Mouse (Mus musculus): Measurements from ENCODE around the gene Msl2.

Msl2 gene

DNA sequence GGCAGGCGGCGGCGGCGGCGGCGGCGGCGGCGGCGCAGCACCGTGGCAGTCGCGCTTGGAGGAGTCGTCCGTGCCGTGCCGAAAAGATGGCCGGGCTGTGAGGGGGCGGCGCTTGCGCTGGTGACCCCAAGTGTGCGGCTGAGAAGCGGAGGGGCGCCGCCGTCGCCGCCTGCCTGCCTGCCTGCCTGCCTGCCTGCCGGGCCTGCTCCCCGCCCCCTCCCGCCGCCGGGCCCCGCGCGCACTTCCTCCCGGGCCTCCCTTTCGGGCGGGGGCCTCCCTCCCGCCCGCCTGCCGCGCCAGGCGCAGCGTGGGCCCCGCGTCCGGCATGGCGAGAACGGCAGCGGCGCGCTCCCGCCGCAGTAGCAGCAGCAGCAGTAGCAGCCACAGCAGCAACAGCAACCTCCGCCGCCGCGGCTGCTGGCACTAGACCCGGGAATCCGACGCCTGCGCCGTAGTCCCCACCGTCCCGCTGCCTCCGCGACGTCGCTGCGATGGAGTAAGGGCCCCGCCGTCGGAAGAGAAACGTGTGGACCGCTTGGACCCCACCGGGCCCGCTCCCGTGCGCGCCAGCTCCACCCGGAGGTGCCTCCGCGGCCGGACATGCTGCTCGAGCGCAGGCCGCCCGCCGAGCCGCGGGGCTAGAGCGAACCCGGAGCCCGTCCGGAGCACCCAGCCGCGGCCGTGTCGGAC lies 576 bp downstream of the Msl2 start:
- DNase-seq (ENCODE audit: low read depth) = peak; percentile 92

DNA sequence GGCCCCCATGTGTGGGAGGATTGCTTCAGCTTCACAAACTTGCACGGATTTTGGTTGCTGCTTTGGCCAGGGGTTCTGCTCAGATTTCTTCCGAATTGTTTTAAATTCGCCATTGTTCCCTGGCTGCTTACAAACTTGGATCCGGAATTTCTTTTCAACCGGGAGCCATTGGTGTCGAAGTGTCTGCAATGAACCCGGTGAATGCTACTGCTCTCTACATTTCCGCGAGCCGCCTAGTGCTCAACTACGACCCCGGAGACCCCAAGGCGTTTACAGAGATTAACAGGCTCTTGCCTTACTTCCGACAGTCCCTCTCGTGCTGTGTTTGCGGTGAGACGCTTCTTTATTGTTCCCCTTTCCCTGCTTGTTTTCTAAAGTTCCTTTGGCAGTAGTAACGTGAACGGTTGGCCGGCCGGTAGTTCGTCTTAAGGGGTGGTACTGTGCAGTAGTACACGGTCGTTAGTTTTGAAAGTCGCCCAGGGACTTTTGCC lies 1.2 kb downstream of the Msl2 start:
- peak; percentile 61 for DNase-seq (ENCODE audit: low read depth)

DNA sequence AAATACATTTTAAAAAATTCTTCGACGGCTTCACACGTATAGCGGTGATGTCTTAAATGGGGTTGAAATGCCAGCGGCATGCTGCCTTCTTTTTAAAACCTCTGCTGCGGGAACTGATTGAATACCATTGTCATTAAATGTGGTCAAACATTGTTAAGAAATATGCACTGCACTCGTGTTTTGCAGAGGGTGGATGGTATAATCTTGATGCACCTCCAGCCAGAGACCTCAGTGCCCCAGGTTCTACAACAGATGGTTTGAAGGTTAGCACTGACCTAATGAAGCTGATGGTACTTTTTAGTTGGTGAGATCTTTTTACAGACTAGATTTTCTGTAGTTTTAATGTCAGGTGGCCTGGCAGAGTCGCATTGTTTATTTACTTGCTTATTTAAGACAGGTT lies 1.8 kb downstream of the Msl2 start:
- peak; percentile 29 for DNase-seq (ENCODE audit: low read depth)

DNA sequence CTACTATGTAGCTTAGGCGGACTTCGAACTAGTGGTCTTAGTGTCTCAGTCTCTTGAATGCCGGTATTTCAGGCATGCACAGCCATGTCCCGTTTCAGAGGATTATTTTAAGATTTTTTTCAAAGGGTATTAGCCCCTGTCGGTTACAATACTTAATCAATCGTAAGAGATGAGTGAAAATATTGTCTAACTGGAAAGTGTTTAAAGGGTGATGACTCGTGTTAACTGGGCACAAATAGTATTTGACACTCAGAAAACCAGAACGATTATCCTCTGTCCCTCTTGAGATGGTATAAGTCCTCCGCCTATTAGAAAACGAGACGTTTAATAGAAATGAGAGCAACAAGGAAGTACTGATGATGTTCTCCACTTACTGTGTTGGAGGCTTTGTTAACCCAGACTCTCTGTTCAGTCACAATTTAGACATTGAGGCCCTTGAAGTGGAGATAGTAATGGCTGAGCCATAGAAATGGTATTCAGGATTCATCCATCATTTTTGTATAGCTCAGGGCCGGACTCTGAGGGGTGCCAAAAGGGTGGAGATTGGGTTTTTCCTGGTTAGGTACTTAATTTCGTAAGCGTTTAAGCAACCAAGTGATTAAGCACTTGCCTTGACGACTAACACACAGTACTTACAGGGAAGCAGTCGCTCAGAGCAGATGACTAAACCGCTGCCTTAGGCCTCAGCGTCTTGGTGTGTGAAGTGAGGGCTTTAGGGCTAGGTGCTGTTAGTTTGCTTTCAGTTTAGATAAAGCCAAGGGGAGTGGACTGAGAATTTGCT lies 2.4 kb downstream of the Msl2 start:
- peak; percentile 55 for DNase-seq (ENCODE audit: low read depth)

DNA sequence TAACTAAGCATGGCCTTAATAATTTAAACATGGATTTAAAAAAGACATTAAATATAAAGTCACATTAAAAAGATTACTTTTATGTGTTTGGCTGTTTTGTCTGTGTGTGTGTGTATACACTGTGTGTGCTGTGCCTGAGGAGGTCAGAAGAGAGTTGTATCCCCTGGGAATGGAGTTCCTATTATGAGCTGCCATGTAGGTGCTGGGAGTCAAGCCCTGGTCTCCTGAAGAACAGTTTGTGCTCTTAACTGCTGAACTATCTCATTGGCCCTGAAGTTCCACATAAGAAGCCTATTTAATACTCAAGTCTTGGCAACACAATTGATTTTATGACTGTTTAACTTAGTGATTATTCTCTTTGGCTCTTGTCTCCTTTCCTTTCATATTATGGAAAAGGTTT lies 3.6 kb downstream of the Msl2 start:
- no peak for DNase-seq (ENCODE audit: low read depth)

DNA sequence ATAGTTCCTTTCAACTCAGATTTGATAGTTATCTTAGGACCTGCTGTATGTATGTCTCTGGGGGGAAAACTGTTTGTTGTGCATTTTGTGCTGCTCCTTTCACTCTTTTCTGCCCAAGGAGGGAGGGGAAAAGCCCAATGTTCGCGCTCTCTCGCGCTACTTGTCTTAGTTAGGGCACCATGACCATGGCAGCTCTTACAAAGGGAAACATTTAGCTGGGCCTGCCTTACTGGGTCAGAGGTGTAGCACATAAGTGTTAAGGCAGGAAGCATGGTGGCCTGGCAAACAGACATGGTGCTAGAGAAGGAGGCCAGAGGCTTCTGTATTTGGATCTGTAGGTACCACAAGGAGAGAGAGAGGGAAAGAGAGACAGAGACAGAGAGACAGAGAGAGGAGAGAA lies 4.7 kb downstream of the Msl2 start:
- DNase-seq (ENCODE audit: low read depth) = peak; percentile 49

DNA sequence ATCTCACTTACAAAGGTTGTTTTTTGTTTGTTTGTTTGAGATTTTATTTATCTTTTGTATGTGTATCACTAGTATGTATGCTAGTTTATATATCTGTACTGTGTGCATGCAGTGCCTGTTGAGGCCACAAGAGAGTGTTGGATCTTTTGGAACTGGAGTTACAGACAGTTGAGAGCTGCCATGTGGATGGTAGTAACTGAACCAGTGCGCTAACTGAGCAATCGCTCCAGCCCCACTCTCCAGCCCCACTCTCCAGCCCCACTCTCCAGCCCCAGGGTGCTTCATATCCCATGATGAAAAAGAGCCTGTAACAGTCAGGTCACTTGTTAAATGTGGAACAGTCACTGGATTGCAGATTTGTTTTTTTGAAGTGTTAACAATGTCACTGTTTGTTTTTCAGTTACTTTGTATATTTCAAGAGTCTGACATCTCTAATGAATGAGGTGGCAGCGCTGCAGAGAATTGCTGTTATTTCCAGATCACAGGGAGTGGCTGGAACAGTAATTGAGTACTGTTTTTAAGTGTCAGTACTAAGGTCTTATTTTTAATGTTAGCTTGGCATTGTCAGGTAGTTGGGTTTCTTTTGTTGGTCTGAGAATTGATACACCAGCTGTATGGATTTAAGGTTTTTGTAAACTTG lies 6.3 kb downstream of the Msl2 start:
- peak; percentile 42 for DNase-seq (ENCODE audit: low read depth)

DNA sequence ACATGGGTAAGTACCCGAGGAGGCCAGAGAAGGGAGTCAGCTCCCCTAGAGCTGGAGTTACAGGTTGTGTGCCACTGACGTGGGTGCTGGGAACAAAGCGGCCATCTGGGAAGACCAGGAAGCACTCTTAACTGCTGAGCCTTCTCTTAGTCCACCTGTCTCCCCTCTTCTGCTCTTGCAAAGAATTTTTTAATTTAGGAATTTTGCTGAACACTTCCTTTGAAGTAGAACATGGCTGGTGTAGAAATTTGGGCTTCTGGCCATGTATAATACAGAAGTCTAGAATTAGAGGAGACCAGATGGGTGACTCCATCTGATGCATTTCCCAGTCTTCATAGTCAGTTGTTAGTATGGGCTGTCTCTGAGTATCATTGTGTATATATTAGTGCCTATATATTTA lies 9.8 kb downstream of the Msl2 start:
- peak; percentile 23 for DNase-seq (ENCODE audit: low read depth)

DNA sequence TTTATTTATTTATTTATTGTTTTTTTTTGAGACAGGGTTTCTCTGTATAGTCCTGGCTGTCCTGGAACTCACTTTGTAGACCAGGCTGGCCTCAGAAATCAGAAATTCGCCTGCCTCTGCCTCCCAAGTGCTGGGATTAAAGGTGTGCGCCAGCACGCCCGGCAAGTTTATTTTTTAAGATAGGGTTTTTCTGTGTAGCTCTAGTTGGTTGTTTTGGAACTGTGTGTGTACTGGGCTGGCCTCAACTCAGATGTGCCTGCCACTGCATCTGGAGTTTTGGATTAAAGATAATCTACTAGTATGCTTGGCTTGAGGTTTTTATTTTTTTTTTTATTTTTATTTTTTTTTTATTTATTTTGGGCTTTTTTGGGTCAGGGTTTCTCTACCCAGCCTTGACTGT lies 21.5 kb downstream of the Msl2 start:
- no peak for DNase-seq (ENCODE audit: low read depth)

DNA sequence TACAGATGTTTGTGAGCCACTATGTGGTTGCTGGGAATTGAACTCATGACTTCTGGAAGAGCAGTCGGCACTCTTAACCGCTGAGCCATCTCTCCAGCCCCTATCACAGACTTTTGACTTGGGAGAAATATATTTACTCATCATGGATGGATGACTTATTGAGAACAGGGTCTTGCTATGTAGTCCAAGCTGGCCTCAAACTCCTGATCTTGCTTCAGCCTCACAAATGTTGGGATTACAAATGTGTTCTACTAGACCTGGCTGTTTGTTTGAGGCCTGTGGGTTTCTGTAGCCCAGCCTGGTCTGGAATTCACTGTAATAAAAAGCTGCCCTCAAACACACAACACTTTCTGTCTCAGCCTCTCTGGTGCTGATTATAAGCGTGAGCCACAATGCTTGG lies 22.6 kb downstream of the Msl2 start:
- no peak for DNase-seq (ENCODE audit: low read depth)

DNA sequence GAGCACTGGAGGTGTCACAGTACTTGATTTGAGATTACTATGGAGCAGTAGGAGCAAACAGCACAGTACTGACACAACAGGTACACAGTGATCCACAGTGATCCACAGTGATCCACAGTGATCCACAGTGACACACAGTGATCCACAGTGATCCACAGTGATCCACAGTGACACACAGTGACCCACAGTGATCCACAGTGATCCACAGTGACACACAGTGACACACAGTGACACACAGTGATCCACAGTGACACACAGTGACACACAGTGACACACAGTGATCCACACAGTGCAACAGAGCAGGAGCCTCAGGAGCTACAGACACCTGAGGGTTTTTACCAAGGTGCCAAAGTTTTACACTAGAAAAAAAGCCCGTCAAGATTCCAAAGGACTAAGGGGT lies 23.6 kb downstream of the Msl2 start:
- peak; percentile 41 for DNase-seq (ENCODE audit: low read depth)

DNA sequence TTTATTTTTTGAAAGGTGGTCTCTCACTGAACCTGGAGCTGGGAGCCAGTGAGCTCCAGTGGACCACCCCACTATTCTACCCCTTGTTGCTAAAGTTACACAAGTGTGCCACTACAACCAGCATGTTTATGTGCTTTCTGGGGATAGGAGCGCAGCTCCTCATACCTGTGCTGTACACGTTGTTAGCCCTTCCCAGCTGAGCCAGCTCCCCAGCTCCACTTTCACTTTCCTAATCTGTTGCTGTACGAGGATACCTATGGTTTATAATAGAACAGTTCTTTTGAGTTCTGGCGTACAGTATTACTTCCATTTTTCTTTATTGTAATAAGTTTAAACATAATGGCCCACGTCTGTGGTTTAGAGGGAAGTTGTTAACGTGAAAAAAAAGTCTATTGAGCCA lies 25.5 kb downstream of the Msl2 start:
- peak; percentile 41 for DNase-seq (ENCODE audit: low read depth)

DNA sequence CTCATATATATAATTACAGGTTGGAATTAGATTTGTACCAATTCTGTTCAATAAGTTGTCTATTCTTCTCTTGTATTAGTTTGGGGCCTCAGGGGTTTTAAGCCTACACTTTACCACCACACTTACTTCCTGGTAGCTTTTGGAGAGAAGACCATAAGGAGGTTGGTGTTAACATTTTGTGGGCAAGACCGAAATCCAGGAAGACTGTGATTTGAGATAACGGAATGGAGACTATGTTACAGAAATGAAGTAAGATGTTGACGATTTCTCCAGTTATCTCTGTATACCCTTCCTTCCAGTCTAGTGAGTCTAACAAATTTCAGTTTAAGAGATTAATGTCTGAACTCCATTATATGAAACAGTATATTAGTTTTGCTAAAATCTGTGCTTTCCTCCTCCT lies 26.3 kb downstream of the Msl2 start:
- no peak for DNase-seq (ENCODE audit: low read depth)

DNA sequence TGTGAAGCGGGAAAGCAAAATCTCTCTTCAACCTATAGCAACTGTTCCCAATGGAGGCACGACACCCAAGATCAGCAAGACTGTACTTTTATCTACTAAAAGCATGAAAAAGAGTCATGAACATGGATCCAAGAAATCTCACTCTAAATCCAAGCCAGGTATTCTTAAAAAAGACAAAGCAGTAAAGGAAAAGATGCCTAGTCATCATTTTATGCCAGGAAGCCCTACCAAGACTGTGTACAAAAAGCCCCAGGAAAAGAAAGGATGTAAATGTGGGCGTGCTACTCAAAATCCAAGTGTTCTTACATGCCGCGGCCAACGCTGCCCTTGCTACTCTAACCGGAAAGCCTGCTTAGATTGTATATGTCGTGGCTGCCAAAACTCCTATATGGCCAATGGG lies 27.6 kb downstream of the Msl2 start:
- no peak for DNase-seq (ENCODE audit: low read depth)

DNA sequence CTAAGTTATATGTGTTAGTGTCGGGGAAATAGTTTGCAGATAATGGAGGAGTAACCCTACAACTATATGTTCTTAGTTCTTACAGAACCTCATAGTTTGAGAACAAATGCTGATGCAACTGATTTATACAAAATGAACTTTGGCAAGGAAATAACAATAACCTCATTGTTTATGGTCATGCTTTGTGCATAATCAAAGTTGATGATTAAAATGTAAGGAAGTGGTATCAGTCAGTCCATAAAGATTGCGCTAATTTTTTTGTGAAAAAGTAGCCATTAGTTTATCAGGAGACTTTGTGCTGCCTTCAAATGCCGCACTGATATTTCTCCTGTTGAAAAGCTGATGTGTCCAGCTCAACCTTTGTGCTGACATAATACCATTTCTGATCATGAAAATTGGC lies 28.4 kb downstream of the Msl2 start:
- no peak for DNase-seq (ENCODE audit: low read depth)

DNA sequence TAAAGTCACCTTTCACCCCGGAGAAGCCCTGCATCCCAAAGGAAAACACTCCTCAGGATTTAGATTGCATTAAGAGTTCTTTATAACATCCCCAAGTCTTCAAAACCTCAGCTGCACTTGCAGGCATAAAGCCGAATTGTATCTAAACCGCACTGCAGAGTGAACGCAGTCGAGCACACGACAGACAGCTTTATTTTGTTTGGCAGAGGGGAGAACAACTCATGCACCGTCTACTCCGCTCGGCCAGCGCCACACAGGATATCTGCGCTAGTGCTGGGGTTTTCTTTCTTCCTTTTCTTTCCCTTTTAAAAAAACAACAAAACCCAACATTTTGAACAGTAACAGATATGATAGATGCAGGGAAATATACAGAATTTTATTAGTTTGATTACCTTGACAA lies 31.0 kb downstream of the Msl2 start:
- DNase-seq (ENCODE audit: low read depth) = no peak

DNA sequence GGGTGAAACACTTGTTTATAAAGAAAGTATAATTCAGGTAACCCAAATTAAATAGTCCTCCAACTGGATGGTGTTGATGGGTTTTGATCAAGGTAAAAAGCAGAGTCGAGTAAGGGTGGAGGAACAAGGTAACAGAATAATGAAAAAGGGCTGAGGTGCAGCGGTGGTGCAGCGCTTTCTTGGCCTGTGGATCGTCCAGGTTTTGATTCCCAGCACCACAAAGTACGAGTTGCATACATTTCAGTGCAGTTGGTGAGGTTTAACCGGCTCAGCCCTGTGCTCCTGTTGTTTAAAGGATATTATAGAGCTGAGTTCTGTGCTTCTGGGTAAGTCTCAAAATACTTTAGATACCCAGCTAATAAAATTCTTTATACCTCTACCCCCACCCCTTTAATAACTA lies 31.8 kb downstream of the Msl2 start:
- no peak for DNase-seq (ENCODE audit: low read depth)

DNA sequence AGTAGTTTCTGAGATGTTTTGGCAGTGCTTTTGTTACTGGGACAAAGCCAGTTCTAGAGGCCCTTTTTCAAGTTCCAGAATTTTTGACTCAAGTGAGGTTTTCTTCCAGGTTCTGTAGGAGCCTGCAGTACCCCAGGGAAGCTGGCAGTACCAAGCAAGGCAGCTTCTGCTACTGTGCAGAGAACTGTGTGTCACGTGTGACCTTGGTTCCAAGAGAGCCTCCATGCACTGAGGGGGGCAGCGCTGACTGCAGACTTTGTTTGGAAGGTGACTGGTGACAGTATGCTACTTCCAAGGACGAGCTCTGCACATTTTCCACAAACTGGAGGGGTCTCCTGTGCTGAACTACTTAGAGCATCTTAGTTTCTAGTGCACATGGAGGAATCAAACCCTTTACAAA lies 33.5 kb downstream of the Msl2 start:
- no peak for DNase-seq (ENCODE audit: low read depth)

DNA sequence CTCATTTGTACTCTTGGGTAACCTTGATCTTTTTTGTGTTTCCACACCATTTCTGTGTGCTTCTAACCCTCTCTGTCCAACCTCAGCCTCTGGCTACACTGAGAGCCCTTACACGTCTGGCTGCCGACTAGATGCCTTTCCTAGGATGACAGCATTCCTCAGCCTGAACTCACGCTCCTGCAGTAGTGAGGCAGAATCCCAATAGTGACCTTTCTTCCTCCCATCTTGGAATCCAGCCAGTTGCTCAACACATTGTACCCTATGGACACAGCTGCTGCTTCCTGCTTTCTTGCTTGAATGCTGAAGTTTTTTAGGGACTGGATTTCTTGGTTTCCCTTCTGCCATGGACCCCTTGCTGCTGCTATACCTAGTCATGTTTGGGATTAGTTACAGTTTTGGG lies 36.1 kb downstream of the Msl2 start:
- no peak for DNase-seq (ENCODE audit: low read depth)

DNA sequence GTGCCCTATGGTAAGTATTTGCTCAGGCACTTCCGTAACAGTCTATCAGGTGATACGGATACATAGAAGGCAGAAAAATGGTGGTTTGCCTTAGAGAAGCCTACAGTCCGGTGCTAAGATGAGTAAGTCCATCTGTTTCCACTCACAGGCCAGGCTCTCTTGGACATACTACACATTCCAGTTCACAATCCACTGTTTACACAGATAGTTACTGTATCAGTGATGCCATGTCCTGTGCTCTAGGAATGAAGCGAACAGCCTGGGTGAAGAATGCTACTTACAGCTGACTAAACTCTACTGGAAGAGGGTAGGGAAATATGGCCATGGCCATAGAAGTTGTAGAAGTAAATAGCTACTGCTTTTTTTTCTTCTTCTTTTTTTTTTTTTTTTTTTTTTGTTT lies 39.4 kb downstream of the Msl2 start:
- DNase-seq (ENCODE audit: low read depth) = no peak

DNA sequence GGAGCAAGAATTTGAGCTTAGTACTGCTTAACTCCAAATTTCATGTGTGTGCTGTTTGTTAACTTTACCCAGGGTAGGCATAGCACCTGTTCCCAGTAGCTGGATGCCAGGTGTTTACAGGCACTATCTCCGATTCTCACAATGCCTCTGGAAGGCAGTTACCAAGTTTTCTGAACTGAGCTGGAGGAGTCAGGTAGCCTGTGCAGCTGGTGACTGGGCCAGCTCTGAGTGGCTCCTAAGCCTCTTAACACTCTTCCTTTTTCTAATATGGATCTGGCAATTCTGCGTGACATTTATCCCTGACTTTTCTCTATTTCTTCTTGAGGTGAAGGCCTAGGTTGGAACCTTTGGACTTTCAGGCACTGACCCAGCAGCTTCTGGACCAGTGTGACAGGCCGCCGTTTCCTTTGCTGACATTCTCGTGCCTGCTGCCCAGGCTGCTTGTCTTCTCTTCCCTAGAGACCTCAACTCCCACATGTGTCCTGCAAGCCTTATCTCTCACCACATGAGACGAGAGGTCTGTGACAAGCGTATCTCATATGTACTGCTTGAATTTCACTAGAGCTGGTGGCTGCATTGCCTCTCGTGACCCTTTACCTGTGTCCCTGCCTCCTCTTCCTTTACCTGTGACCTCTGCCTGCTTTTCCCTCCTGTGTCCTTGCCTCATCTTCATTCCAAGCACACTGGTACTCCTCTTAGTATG lies 40.4 kb downstream of the Msl2 start:
- no peak for DNase-seq (ENCODE audit: low read depth)

DNA sequence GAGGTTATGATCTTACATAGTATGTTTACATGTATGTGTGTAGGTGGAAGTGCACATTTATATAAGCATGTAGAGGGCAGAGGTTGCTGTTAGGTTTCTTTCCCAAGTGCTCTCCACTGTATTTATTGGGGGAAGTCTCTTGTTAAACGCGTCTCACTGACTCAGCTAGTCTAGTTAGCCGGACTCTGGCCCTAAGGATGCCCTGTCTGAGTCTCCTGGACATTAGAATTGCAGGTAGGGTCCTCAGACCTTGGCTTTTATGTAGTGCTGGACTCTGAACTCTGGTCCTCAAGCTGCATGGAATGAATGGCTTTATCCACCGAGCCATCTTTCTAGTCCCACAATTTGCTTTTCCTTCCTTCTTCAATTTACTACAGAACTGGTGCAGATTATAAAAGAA lies 69.7 kb downstream of the Msl2 start:
- DNase-seq (ENCODE audit: low read depth) = no peak

DNA sequence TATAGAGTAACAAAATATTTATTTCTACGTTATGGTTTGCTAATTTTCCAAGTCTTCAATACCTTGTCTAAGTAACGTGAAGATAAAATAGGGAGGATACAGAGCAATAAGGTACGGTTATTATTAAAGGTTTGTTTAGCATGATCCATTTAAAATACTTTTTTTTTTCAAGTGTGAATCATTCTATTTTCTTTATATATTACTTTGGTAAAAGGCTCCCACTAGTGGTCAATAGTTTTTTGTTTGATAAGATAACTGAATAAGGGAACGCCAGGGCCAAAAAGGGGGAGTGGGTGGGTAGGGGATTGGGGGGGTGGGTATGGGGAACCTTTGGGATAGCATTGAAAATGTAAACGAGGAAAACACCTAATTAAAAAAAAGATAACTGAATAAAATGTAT lies 79.0 kb downstream of the Msl2 start:
- DNase-seq (ENCODE audit: low read depth) = peak; percentile 10
